8 mouse cellular contexts compared by ENCODE assay signal in the genomic region with DNA sequence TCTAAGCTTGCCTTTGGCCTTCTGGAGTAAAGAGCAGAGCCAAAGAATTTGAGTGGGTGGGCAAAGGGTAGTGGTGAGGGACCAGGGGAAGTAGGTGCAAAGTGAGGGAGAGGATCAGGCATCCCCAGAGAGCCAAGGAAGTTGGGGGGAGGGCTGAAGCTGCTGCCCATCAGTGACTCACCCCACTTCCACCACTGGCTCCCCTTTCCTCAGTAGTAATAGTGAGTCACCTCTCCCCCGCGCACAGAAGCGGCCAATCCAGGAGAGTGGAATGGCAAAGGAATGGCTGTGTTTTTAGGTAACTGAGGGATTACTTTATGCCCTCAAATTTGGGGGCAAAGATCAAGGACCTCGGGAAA. TPM values are rescaled to one million over a fixed set of nuclear protein-coding genes. Genes with fewer than 3 reads are reported as not detected.
A peak's percentile ranks its signal among the peaks of the same experiment; 100 is the strongest.
DNase-seq lines count a peak whose midpoint lies in the region; ATAC-seq lines count a peak whose summit lies in the region.

No protein-coding gene starts in this region.

- no peaks in the 10 kb centered on the region for H3K9me3 ChIP-seq in megakaryocyte, embryonic 14.5 days
- H3K9me3 ChIP-seq in embryonic facial prominence, embryonic 10.5 days, result no peaks in the 10 kb centered on the region
- no peaks in the 10 kb centered on the region for H3K9me3 ChIP-seq in hindbrain, embryonic 11.5 days (ENCODE audit: control insufficient read depth, low read length)

- H3K4me2 ChIP-seq in hindbrain, embryonic 11.5 days (replicated peaks; ENCODE audit: low read depth, low read length), result peak overlapping the region; percentile 94; the same call in 1 of the 2 replicates

- peak overlapping the region; percentile 99 for H3K4me3 ChIP-seq in megakaryocyte, embryonic 14.5 days (replicated peaks)
- H3K4me3 ChIP-seq in embryonic facial prominence, embryonic 10.5 days, result peak overlapping the region; percentile 68
- H3K4me3 ChIP-seq in hindbrain, embryonic 11.5 days (ENCODE audit: low read depth, low read length), result no peak overlapping the region; the same call in 1 of the 2 replicates

- WGBS in embryonic facial prominence, embryonic 10.5 days, result 25% methylated on average over 4 of the region's 4 CpGs
- 22% methylated on average over 4 of the region's 4 CpGs for WGBS in hindbrain, embryonic 11.5 days

- no peak for DNase-seq in embryonic facial prominence, embryonic 10.5 days (ENCODE audit: low spot score)
- DNase-seq in hindbrain, embryonic 11.5 days (ENCODE audit: low spot score), result no peak
- peak; percentile 48 for DNase-seq in lung, postnatal 25 days (ENCODE audit: low spot score)
- no peak for DNase-seq in thymus, postnatal 4 days
- DNase-seq in left cerebral cortex, postnatal 10 days (ENCODE audit: extremely low spot score in 1 of 2, low spot score in 2 of 2), result no peak
- DNase-seq in frontal cortex, postnatal 25 days (ENCODE audit: low spot score in 2 of 2), result no peak

- 0 out of 2 replicates have a peak overlapping the region, but pooled peaks have one; percentile 77 for H3K9ac ChIP-seq in hindbrain, embryonic 11.5 days (ENCODE audit: low read depth, low read length)

- peaks cover 93% of the 10 kb centered on the region for H3K4me1 ChIP-seq in megakaryocyte, embryonic 14.5 days
- peaks cover 66% of the 10 kb centered on the region for H3K4me1 ChIP-seq in embryonic facial prominence, embryonic 10.5 days
- H3K4me1 ChIP-seq in hindbrain, embryonic 11.5 days (replicated peaks; ENCODE audit: control insufficient read depth, insufficient read depth, low read length), result peaks cover 5% of the 10 kb centered on the region

- H3K27me3 ChIP-seq in megakaryocyte, embryonic 14.5 days (replicated peaks), result no peaks in the 10 kb centered on the region
- peaks cover 45% of the 10 kb centered on the region for H3K27me3 ChIP-seq in embryonic facial prominence, embryonic 10.5 days (replicated peaks; ENCODE audit: low read depth, poor library complexity, severe bottlenecking)
- H3K27me3 ChIP-seq in hindbrain, embryonic 11.5 days (ENCODE audit: control insufficient read depth, insufficient read depth, low read length), result peaks cover 27% of the 10 kb centered on the region

- intact Hi-C loops in left cerebral cortex, postnatal 10 days (cut with DNase I), result no loop called here

- H3K27ac ChIP-seq in embryonic facial prominence, embryonic 10.5 days (replicated peaks), result peak overlapping the region; percentile 75
- H3K27ac ChIP-seq in hindbrain, embryonic 11.5 days (ENCODE audit: low read depth, low read length), result no peak overlapping the region

- H3K36me3 ChIP-seq in megakaryocyte, embryonic 14.5 days (replicated peaks; ENCODE audit: low read length), result peaks cover 47% of the 10 kb centered on the region
- no peaks in the 10 kb centered on the region for H3K36me3 ChIP-seq in embryonic facial prominence, embryonic 10.5 days (replicated peaks)
- H3K36me3 ChIP-seq in hindbrain, embryonic 11.5 days (ENCODE audit: control insufficient read depth, insufficient read depth, low read length), result no peaks in the 10 kb centered on the region

- no peak for ATAC-seq in megakaryocyte, adult 5-6 weeks (ENCODE audit: poor library complexity, severe bottlenecking)
- no peak for ATAC-seq in hindbrain, embryonic 11.5 days (ENCODE audit: low FRiP score)

RNA-seq across cellular contexts. Expression of gene Lmna, which starts 6.3 kb away (rescaled TPM):
- polyA plus RNA-seq in megakaryocyte, embryonic 14.5 days (2012; ENCODE audit: insufficient read depth, low replicate concordance), result 607 and 1,158 TPM in 2 replicates
- 1.5 and 1.9 TPM in 2 replicates for total RNA-seq in megakaryocyte, adult 5-6 weeks (2015)
- 2.5 and 4.5 TPM in 2 replicates for total RNA-seq in megakaryocyte, adult 5-6 weeks (2017)
- 15.2 and 17.9 TPM in 2 replicates for polyA plus RNA-seq in embryonic facial prominence, embryonic 10.5 days (2016; fragmentation: Nextera tagmentation; extraction: Ambion mirVana)
- 22.5 and 22.8 TPM in 2 replicates for polyA plus RNA-seq in hindbrain, embryonic 11.5 days (2014; fragmentation: Nextera tagmentation; extraction: Ambion mirVana)
- total RNA-seq in left cerebral cortex, postnatal 10 days (2021), result 10 to 100 TPM; 47.2 to 48.6 TPM

RNA-seq across cellular contexts. Expression of gene Mex3a, which starts 28.7 kb away (rescaled TPM):
- polyA plus RNA-seq in megakaryocyte, embryonic 14.5 days (2012; ENCODE audit: insufficient read depth, low replicate concordance), result 0.83 and 1.6 TPM in 2 replicates
- 0.04 and 0.05 TPM in 2 replicates for total RNA-seq in megakaryocyte, adult 5-6 weeks (2015)
- 0.04 and 0.18 TPM in 2 replicates for total RNA-seq in megakaryocyte, adult 5-6 weeks (2017)
- 33.6 and 37.4 TPM in 2 replicates for polyA plus RNA-seq in embryonic facial prominence, embryonic 10.5 days (2016; fragmentation: Nextera tagmentation; extraction: Ambion mirVana)
- 45.9 and 51.9 TPM in 2 replicates for polyA plus RNA-seq in hindbrain, embryonic 11.5 days (2014; fragmentation: Nextera tagmentation; extraction: Ambion mirVana)
- total RNA-seq in left cerebral cortex, postnatal 10 days (2021), result 10 to 100 TPM in 1 of 2 experiments, 1 to 10 TPM in 1; 6.9 to 10.7 TPM

RNA-seq across cellular contexts. Expression of gene Sema4a, which starts 42.5 kb away (rescaled TPM):
- polyA plus RNA-seq in megakaryocyte, embryonic 14.5 days (2012; ENCODE audit: insufficient read depth, low replicate concordance), result 8.4 and 26.0 TPM in 2 replicates
- 171 and 181 TPM in 2 replicates for total RNA-seq in megakaryocyte, adult 5-6 weeks (2015)
- 164 and 167 TPM in 2 replicates for total RNA-seq in megakaryocyte, adult 5-6 weeks (2017)
- polyA plus RNA-seq in embryonic facial prominence, embryonic 10.5 days (2016; fragmentation: Nextera tagmentation; extraction: Ambion mirVana), result 5.9 and 7.1 TPM in 2 replicates
- polyA plus RNA-seq in hindbrain, embryonic 11.5 days (2014; fragmentation: Nextera tagmentation; extraction: Ambion mirVana), result 5.7 and 7.8 TPM in 2 replicates
- 10 to 100 TPM; 46.5 to 52.6 TPM for total RNA-seq in left cerebral cortex, postnatal 10 days (2021)

RNA-seq across cellular contexts. Expression of gene Rab25, which starts 44.6 kb away (rescaled TPM):
- 0.51 TPM in 1 of 2 replicates, not detected in the other for polyA plus RNA-seq in megakaryocyte, embryonic 14.5 days (2012; ENCODE audit: insufficient read depth, low replicate concordance)
- total RNA-seq in megakaryocyte, adult 5-6 weeks (2015), result not detected in 2 replicates
- total RNA-seq in megakaryocyte, adult 5-6 weeks (2017), result not detected in 2 replicates
- polyA plus RNA-seq in embryonic facial prominence, embryonic 10.5 days (2016; fragmentation: Nextera tagmentation; extraction: Ambion mirVana), result 4.9 and 5.8 TPM in 2 replicates
- polyA plus RNA-seq in hindbrain, embryonic 11.5 days (2014; fragmentation: Nextera tagmentation; extraction: Ambion mirVana), result 1.1 and 1.8 TPM in 2 replicates
- not detected for total RNA-seq in left cerebral cortex, postnatal 10 days (2021)

RNA-seq across cellular contexts. Expression of gene Lamtor2, which starts 49.4 kb away (rescaled TPM):
- 18.1 and 152 TPM in 2 replicates for polyA plus RNA-seq in megakaryocyte, embryonic 14.5 days (2012; ENCODE audit: insufficient read depth, low replicate concordance)
- total RNA-seq in megakaryocyte, adult 5-6 weeks (2015), result 31.3 TPM in 2 replicates
- total RNA-seq in megakaryocyte, adult 5-6 weeks (2017), result 57.8 and 73.4 TPM in 2 replicates
- polyA plus RNA-seq in embryonic facial prominence, embryonic 10.5 days (2016; fragmentation: Nextera tagmentation; extraction: Ambion mirVana), result 158 and 161 TPM in 2 replicates
- polyA plus RNA-seq in hindbrain, embryonic 11.5 days (2014; fragmentation: Nextera tagmentation; extraction: Ambion mirVana), result 76.1 and 93.9 TPM in 2 replicates
- total RNA-seq in left cerebral cortex, postnatal 10 days (2021), result 100 to 1,000 TPM; 109 to 110 TPM

Comparison
In these comparisons a context has a peak if more than half of its experiments do, and no peak if none do; other contexts are left out.
1. RNA of gene Lmna, which starts 6.3 kb away (polyA plus RNA-seq): 607 to 1,158 TPM in megakaryocyte, embryonic 14.5 days; 22.5 to 22.8 TPM in hindbrain, embryonic 11.5 days and 15.2 to 17.9 TPM in embryonic facial prominence, embryonic 10.5 days; every median in the first group is over 10 times any median in the second.
2. RNA of gene Mex3a, which starts 28.7 kb away (polyA plus RNA-seq): 45.9 to 51.9 TPM in hindbrain, embryonic 11.5 days and 33.6 to 37.4 TPM in embryonic facial prominence, embryonic 10.5 days; 0.83 to 1.6 TPM in megakaryocyte, embryonic 14.5 days; every median in the first group is over 10 times any median in the second.